Mouse (Mus musculus): ENCODE measurements around the gene Ptpn22. TPM values are rescaled to one million over a fixed set of nuclear protein-coding genes. Genes with fewer than 3 reads are reported as not detected.

Gene Ptpn22
- polyA plus RNA-seq, 1 experiment from 2014 or later: 0.62 TPM

DNA sequence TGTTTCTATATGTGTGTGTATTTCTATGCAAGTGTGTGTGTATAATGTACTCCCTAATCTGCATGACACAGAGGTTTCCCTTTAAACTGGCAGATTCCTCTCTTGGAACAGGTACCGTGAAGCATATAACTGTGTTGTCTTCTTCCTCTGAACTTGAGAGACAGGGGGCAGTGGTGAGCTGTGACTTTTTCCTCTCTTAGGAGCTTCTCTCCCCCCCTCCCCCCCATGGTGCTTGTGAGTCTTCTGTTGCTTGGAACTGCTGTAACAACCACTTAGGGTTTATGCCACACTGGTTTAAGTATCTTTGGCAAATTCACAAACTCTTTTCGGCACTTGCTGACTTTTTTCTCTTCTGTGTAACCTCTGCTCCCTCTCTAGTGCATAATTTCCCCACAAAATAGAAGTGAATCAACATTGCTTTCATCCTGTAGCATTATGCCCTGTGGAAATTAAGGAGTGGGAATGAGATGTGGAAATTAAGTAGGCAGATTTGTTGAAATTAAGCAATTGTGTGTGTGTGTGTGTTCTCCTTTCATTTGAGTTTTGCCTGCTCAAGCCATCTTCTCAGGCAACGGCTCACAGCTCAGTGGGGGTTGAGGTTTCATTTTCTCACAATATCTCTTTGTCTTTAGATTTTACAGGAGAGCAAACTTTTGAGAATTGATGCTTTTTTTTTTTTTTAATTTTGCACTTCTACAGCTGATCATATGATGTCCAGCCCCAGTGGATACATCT lies 6.9 kb upstream of the Ptpn22 start:
- Histone ChIP-seq H3K9me3 (replicated peaks; ENCODE audit: control insufficient read depth, low read length, poor library complexity, severe bottlenecking) (no peaks in the 10 kb centered on the region), H3K27ac (ENCODE audit: low read length) (no peak overlapping the region), H3K36me3 (ENCODE audit: control insufficient read depth, insufficient read depth, low read length) (no peaks in the 10 kb centered on the region), H3K4me2 (ENCODE audit: low read length) (no peak overlapping the region), H3K9ac (ENCODE audit: low read depth, low read length) (no peak overlapping the region), H3K4me1 (ENCODE audit: control insufficient read depth, insufficient read depth, low read length) (no peaks in the 10 kb centered on the region), H3K27me3 (ENCODE audit: control insufficient read depth, insufficient read depth, low read depth, low read length) (no peaks in the 10 kb centered on the region), H3K4me3 (ENCODE audit: low read depth, low read length) (no peak overlapping the region)
- 65% methylated on average over 3 of the region's 3 CpGs for WGBS
- ATAC-seq: no peak

DNA sequence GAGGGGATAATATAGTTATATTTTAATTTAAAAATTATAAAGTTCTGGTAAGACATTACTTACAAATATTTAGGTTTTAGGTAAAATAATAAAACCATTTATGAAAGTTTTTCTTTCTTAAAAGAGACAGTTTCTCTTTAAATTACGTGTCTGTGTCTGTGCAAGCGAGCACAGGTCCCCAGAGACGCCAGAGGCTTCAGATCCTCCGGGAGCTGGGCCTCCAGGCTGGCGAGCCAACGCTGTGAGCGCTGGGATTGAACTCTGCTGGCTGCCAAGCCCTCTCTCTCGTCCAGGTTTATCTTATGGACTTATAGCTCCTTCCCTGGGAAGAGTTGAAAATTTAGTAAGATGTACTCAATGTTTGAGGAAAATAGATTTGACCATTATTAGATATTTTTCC lies 5.8 kb upstream of the Ptpn22 start:
- no peak for ATAC-seq
- no peaks in the 10 kb centered on the region for H3K36me3 ChIP-seq (ENCODE audit: control insufficient read depth, insufficient read depth, low read length)
- no peaks in the 10 kb centered on the region for H3K4me1 ChIP-seq (ENCODE audit: control insufficient read depth, insufficient read depth, low read length)
- no peaks in the 10 kb centered on the region for H3K27me3 ChIP-seq (ENCODE audit: control insufficient read depth, insufficient read depth, low read depth, low read length)
- no peak overlapping the region for H3K4me2 ChIP-seq (ENCODE audit: low read length)
- H3K9me3 ChIP-seq (replicated peaks; ENCODE audit: control insufficient read depth, low read length, poor library complexity, severe bottlenecking): no peaks in the 10 kb centered on the region
- no peak overlapping the region for H3K4me3 ChIP-seq (ENCODE audit: low read depth, low read length)
- 53% methylated on average over 8 of the region's 8 CpGs for WGBS
- no peak overlapping the region for H3K9ac ChIP-seq (ENCODE audit: low read depth, low read length)
- H3K27ac ChIP-seq (ENCODE audit: low read length): no peak overlapping the region

DNA sequence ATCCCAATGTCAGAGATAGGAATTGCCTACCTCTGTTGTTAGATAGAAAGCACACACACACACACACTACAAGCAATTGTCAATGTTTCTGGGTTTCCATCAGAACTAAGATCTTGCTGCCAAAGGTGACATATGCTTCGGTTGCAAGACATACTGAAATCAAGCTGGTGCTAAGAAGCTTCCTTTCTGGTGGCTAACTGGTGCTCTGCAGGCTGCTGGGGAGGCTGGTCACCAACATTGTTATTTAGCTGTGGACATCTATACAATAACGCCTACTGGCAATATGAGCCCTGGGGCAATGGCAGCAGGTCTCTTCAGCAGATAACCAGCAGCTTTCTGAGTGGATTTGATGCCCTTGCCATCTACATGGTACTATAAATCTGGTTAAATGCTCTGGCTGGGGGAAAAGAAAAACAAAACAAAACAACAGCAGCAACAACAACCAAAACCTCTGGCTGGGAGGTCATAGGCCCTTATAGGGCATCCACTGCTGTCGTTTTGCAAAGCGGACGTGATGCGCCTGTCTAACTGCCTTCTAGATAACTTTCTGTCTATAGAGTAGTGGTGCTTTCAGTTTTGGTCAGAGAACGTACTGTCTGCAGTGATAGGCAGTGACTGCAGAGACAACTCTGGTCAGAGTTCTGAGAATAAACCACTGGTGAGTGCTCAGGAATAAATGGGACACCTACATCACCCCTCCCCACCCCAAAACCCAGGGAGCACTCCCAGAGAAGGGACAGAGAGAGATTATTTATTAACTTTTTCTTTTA lies 2.4 kb upstream of the Ptpn22 start:
- Histone ChIP-seq H3K36me3 (ENCODE audit: control insufficient read depth, insufficient read depth, low read length) (no peaks in the 10 kb centered on the region), H3K9me3 (replicated peaks; ENCODE audit: control insufficient read depth, low read length, poor library complexity, severe bottlenecking) (no peaks in the 10 kb centered on the region), H3K9ac (ENCODE audit: low read depth, low read length) (no peak overlapping the region), H3K4me3 (ENCODE audit: low read depth, low read length) (no peak overlapping the region), H3K4me2 (ENCODE audit: low read length) (no peak overlapping the region), H3K27ac (ENCODE audit: low read length) (no peak overlapping the region), H3K4me1 (ENCODE audit: control insufficient read depth, insufficient read depth, low read length) (no peaks in the 10 kb centered on the region; the same call in 1 of the 2 replicates), H3K27me3 (ENCODE audit: control insufficient read depth, insufficient read depth, low read depth, low read length) (no peaks in the 10 kb centered on the region)
- ATAC-seq: no peak
- 92% methylated on average over 7 of the region's 7 CpGs for WGBS

DNA sequence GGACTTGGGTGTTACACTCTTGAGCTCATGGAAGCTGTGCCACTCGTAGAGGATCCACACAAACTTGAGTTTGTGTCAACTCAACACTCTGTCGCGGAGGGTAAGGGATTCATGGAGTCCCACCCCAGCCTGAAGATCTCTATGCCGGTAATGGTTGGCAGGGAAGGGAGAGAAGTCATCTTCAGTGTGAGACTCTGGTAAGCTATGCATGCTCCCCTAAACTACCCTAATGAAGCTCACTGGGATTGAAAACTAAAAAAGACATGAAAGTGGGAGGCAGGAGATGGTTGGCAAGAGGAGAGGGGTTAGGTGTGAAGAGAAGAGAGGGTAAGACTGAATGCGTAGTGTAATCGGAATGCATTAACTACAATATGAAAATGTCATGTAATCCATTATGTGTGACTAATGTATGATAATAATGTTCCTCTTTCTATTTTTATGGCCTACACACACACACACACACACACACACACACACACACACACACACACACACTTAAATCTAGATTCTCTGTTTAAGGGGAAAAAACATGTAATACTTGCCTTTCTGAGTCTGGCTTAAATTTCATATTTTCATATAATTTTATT lies 1.5 kb upstream of the Ptpn22 start:
- Histone ChIP-seq H3K4me1 (ENCODE audit: control insufficient read depth, insufficient read depth, low read length) (no peaks in the 10 kb centered on the region; the same call in 1 of the 2 replicates), H3K4me3 (ENCODE audit: low read depth, low read length) (no peak overlapping the region), H3K27me3 (ENCODE audit: control insufficient read depth, insufficient read depth, low read depth, low read length) (no peaks in the 10 kb centered on the region), H3K9ac (ENCODE audit: low read depth, low read length) (no peak overlapping the region), H3K36me3 (ENCODE audit: control insufficient read depth, insufficient read depth, low read length) (no peaks in the 10 kb centered on the region), H3K9me3 (replicated peaks; ENCODE audit: control insufficient read depth, low read length, poor library complexity, severe bottlenecking) (no peaks in the 10 kb centered on the region), H3K27ac (ENCODE audit: low read length) (no peak overlapping the region), H3K4me2 (ENCODE audit: low read length) (no peak overlapping the region)
- ATAC-seq: no peak
- WGBS: 83% methylated on average over 6 of the region's 6 CpGs

DNA sequence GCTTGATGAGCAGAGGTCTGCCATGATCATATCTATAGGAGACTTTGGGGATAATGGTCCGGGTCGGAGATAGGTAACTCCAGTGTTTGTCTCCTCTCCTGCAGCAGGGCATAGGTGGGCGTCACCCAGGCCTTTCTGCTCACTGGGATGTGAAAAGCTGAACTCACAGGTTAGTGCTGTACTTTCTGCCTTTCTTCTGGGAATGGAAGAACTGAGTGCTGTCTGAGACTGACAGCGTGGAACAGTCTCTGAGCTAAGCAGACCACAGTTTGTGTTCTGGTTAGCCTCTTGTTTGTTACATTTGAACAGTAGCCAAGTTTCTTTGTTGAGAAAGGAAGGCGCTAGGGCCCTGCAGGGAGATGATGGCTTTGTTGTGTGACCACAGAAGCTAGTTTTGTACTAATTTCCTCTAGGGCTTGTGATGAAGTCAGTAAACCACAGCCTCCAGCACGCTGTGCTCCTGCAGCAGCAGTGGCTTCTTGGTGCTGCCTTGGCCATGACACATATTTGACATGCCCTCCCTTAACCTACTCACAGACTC lies 326 bp downstream of the Ptpn22 start:
- no peaks in the 10 kb centered on the region; the same call in 1 of the 2 replicates for H3K4me1 ChIP-seq (ENCODE audit: control insufficient read depth, insufficient read depth, low read length)
- H3K27me3 ChIP-seq (ENCODE audit: control insufficient read depth, insufficient read depth, low read depth, low read length): no peaks in the 10 kb centered on the region
- H3K4me2 ChIP-seq (ENCODE audit: low read length): no peak overlapping the region
- WGBS: 71% methylated on average over 6 of the region's 6 CpGs
- H3K27ac ChIP-seq (ENCODE audit: low read length): no peak overlapping the region
- no peaks in the 10 kb centered on the region for H3K9me3 ChIP-seq (replicated peaks; ENCODE audit: control insufficient read depth, low read length, poor library complexity, severe bottlenecking)
- no peaks in the 10 kb centered on the region for H3K36me3 ChIP-seq (ENCODE audit: control insufficient read depth, insufficient read depth, low read length)
- no peak overlapping the region for H3K4me3 ChIP-seq (ENCODE audit: low read depth, low read length)
- ATAC-seq: no peak
- no peak overlapping the region for H3K9ac ChIP-seq (ENCODE audit: low read depth, low read length)

DNA sequence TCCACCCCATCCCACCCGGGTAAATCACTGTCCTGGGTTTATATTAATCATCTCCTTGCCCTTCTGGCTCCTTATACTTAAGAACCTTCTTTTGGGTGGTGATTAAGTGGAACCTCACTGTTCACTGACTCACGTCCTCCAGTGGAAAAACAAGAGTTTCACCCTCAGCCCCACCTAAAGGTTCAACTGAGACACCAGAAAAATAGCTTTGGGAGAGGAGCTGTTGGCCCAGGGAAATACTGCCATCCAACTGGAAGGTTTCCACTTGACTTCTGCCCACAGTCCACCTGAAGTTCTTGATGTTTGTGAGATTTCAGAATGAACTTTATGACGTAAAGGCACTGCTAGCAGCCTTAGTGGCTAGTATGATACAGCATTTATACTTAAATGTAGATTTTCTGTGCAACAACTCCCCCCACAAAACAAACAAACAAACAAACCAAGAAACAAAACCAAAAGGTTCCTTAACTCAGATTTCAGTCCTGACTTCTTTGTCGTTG lies 3.2 kb downstream of the Ptpn22 start:
- Histone ChIP-seq H3K4me1 (ENCODE audit: control insufficient read depth, insufficient read depth, low read length) (no peaks in the 10 kb centered on the region; the same call in 1 of the 2 replicates), H3K36me3 (ENCODE audit: control insufficient read depth, insufficient read depth, low read length) (no peaks in the 10 kb centered on the region), H3K4me3 (ENCODE audit: low read depth, low read length) (no peak overlapping the region), H3K9me3 (replicated peaks; ENCODE audit: control insufficient read depth, low read length, poor library complexity, severe bottlenecking) (no peaks in the 10 kb centered on the region), H3K4me2 (ENCODE audit: low read length) (no peak overlapping the region), H3K27me3 (ENCODE audit: control insufficient read depth, insufficient read depth, low read depth, low read length) (no peaks in the 10 kb centered on the region), H3K27ac (ENCODE audit: low read length) (no peak overlapping the region), H3K9ac (ENCODE audit: low read depth, low read length) (no peak overlapping the region)
- no peak for ATAC-seq
- 80% methylated on average over 4 of the region's 4 CpGs for WGBS

DNA sequence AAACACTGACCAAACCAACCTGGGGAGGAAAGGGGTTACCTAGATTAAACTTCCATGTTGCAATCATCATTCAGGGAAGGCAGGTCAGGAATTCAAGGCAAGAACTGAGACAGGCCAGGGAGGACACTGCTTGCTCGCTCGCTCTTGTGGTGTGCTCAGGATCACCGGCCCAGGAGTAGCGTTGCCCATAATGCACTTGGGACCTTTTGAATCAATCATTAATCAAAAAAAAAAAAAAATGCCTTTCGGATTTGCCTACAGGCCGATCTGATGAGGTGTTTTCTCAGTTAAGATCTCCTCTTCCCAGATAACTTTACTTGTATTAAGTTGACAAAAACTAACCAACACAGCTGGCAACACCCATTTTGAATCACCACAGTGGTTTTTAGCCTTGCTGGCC lies 4.6 kb downstream of the Ptpn22 start:
- Histone ChIP-seq H3K27ac (ENCODE audit: low read length) (no peak overlapping the region), H3K4me1 (ENCODE audit: control insufficient read depth, insufficient read depth, low read length) (no peaks in the 10 kb centered on the region; the same call in 1 of the 2 replicates), H3K9ac (ENCODE audit: low read depth, low read length) (no peak overlapping the region), H3K9me3 (replicated peaks; ENCODE audit: control insufficient read depth, low read length, poor library complexity, severe bottlenecking) (no peaks in the 10 kb centered on the region), H3K36me3 (ENCODE audit: control insufficient read depth, insufficient read depth, low read length) (no peaks in the 10 kb centered on the region), H3K4me3 (ENCODE audit: low read depth, low read length) (no peak overlapping the region), H3K27me3 (ENCODE audit: control insufficient read depth, insufficient read depth, low read depth, low read length) (no peaks in the 10 kb centered on the region), H3K4me2 (ENCODE audit: low read length) (no peak overlapping the region)
- WGBS: 94% methylated on average over 6 of the region's 6 CpGs
- no peak for ATAC-seq

DNA sequence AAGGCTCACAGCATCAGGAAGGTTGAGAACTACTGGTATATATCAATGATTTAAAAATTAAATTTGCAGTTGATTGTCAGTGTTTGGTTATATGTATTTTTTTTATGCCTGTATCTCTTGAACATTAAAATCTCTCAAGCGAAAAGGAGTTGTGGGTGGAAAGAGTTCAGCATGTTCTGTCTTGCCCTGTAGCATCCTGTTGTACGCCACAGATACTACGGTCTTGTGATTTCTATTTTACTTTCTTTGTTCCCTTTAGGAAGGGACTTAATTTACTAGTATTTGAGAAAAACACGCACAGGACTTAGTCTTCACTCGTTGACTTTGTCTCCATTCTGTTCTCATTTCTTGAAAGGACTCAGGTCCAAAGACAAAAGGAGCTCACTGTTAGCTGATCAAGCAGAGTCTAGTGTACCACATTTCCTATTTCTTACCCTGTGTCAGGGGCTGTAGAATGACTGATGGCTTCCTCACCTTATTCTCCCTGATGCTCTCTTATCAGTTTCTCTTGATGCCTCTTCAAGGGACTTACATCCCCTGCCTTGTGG lies 7.9 kb downstream of the Ptpn22 start:
- 86% methylated on average over 5 of the region's 5 CpGs for WGBS
- H3K4me3 ChIP-seq (ENCODE audit: low read depth, low read length): no peak overlapping the region
- H3K4me2 ChIP-seq (ENCODE audit: low read length): no peak overlapping the region
- H3K27me3 ChIP-seq (ENCODE audit: control insufficient read depth, insufficient read depth, low read depth, low read length): no peaks in the 10 kb centered on the region
- H3K9me3 ChIP-seq (replicated peaks; ENCODE audit: control insufficient read depth, low read length, poor library complexity, severe bottlenecking): no peaks in the 10 kb centered on the region
- no peak overlapping the region for H3K27ac ChIP-seq (ENCODE audit: low read length)
- no peaks in the 10 kb centered on the region for H3K36me3 ChIP-seq (ENCODE audit: control insufficient read depth, insufficient read depth, low read length)
- no peaks in the 10 kb centered on the region for H3K4me1 ChIP-seq (ENCODE audit: control insufficient read depth, insufficient read depth, low read length)
- H3K9ac ChIP-seq (ENCODE audit: low read depth, low read length): no peak overlapping the region
- no peak for ATAC-seq
